Mouse (Mus musculus) olfactory bulb, adult 2 months (tissue): ENCODE results near the gene 3110021N24Rik.
A peak's percentile ranks its signal among the peaks of the same experiment; 100 is the strongest.

ENCODE experiments used
- CTCF ChIP-seq: fragments of 200-500 bp; IDR thresholded peaks from 2 replicates; pipeline ENCODE4 v1.5.1; 2012; ENCODE audit warnings: low read depth, mild to moderate bottlenecking, low read length, moderate library complexity; ENCODE audit not compliant: insufficient read depth
- POLR2A ChIP-seq: fragments of 200-500 bp; IDR thresholded peaks from 2 replicates; pipeline ENCODE4 v1.6.1; 2012; ENCODE audit warnings: mild to moderate bottlenecking, low read depth, low read length, moderate library complexity; ENCODE audit not compliant: insufficient read depth

DNA sequence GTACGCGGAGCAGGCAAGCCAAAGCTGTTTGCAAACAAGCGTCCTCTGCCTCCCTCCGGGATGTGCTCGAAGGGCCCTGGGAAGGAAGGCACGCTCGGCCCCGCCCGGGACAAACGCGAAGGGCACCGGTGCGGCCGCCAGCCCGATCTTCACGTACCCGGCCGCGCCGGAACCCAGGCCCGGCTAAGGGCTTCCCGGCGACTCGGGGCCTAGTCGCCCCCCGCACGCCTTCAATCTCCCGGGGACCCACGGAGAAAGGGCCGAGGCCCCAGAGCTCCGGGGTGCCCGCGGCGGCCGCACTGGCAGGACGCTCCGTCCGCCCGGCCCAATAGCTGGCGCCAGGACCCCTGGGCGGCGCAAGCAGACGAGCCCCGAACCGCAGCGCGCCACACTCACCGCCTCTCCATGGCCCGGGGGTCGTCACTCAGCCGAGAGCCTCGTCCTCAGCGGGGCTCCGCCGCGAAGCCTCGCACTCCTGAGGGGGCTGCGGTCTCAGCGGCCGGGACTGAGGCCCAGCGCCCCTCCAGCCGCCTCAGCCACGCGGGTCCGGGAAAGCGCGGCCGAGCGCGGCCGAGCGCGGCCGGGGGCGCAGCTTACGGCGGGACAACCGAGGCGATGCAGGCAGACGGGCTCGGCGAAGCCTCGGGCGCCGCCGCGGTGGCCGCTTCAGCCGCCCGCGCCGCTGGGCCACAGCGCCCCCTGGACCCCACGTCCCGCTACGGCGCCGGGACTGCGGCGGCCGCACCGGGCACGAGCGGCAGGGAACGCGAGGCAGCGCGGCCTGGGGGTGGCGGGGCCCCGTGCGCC is 60.8 kb downstream of the 3110021N24Rik start, which contains the start of gene Zfyve9:
- TF ChIP-seq CTCF (peak; percentile 34; the same call in 1 of the 2 replicates), POLR2A (peak; percentile 46)
